Mouse (Mus musculus) neutrophil, adult 5-6 weeks (primary cell): Measurements from ENCODE around the gene Gm17490. TPM values are rescaled to one million over a fixed set of nuclear protein-coding genes. Genes with fewer than 3 reads are reported as not detected.

Experiments used
- total RNA-seq: library from RNA; stranded (forward); fragments of 200-1000 nt; gene quantifications from 2 replicates; pipeline ENCODE4 v1.2.3, GENCODE M21; 2017

The Gm17490 gene
- total RNA-seq, 1 experiment from 2014 or later = not detected

Other genes starting within 250 kb of the Gm17490 start
- 46.0 TPM in 2 replicates for gene Pfkfb3, start 72.2 kb downstream of the Gm17490 start, total RNA-seq
- 144 and 163 TPM in 2 replicates for gene Rbm17, start 22.1 kb downstream of the Gm17490 start, total RNA-seq
- gene Il2ra, start 16.5 kb upstream of the Gm17490 start, total RNA-seq = 2.3 and 3.0 TPM in 2 replicates
- gene Il15ra, start 79.0 kb upstream of the Gm17490 start, total RNA-seq = 12.1 and 14.4 TPM in 2 replicates
- 106 and 119 TPM in 2 replicates for gene Fbh1, start 151.3 kb upstream of the Gm17490 start, total RNA-seq
- gene Ankrd16, start 151.6 kb upstream of the Gm17490 start, total RNA-seq = 82.4 and 98.9 TPM in 2 replicates